Mouse (Mus musculus) olfactory bulb, adult 2 months (tissue): ENCODE results near the gene Banp. TPM values are rescaled to one million over a fixed set of nuclear protein-coding genes. Genes with fewer than 3 reads are reported as not detected.
A peak's percentile ranks its signal among the peaks of the same experiment; 100 is the strongest.

ENCODE experiments used
- H3K27ac ChIP-seq: fragments of 200-500 bp; 2 replicates; pipeline ENCODE4 v1.5.1; 2012; ENCODE audit warnings: low read depth, low read length; ENCODE audit not compliant: insufficient read depth
- H3K4me1 ChIP-seq: fragments of 200-500 bp; 2 replicates; pipeline ENCODE4 v1.6.1; 2012; ENCODE audit warnings: low read length; ENCODE audit not compliant: control insufficient read depth, insufficient read depth
- H3K4me3 ChIP-seq: fragments of 200-500 bp; 2 replicates; pipeline ENCODE4 v1.5.1; 2012; ENCODE audit warnings: mild to moderate bottlenecking, low read depth, low read length, moderate library complexity; ENCODE audit not compliant: insufficient read depth
- CTCF ChIP-seq: fragments of 200-500 bp; IDR thresholded peaks from 2 replicates; pipeline ENCODE4 v1.5.1; 2012; ENCODE audit warnings: low read depth, mild to moderate bottlenecking, low read length, moderate library complexity; ENCODE audit not compliant: insufficient read depth
- POLR2A ChIP-seq: fragments of 200-500 bp; IDR thresholded peaks from 2 replicates; pipeline ENCODE4 v1.6.1; 2012; ENCODE audit warnings: mild to moderate bottlenecking, low read depth, low read length, moderate library complexity; ENCODE audit not compliant: insufficient read depth
- WGBS: fragments of 180-500 bp; shearing (Covaris S2); methylation state at CpG from one replicate; pipeline ENCODE4 v1.1.7; 2018; 5-methylcytosine and 5-hydroxymethylcytosine counted together
- polyA plus RNA-seq: library from polyadenylated mRNA; stranded (reverse); fragments of >200 nt; gene quantifications from 2 replicates; pipeline ENCODE4 v1.2.4, GENCODE M21; 2012; ENCODE audit warnings: low replicate concordance; ENCODE audit not compliant: missing spikeins, insufficient read depth, insufficient read length

Gene Banp
- polyA plus RNA-seq, 1 experiment = not detected

GRCm38 (mm10) chr8:122035543-122035942 is 86.0 kb downstream of the Banp start:
- Histone ChIP-seq H3K4me1 (peaks cover 44% of the 10 kb centered on the region), H3K27ac (no peak overlapping the region), H3K4me3 (no peak overlapping the region)
- WGBS = 78% methylated on average over 7 of the region's 7 CpGs
- TF ChIP-seq POLR2A (no peak), CTCF (no peak)

- TF ChIP-seq CTCF (no peak), POLR2A (no peak)
- H3K4me1 ChIP-seq = peaks cover 37% of the 10 kb centered on the region
- no peak overlapping the region for H3K4me3 ChIP-seq
- 86% methylated on average over 6 of the region's 6 CpGs for WGBS
- no peak overlapping the region for H3K27ac ChIP-seq
Measured at GRCm38 (mm10) chr8:122036325-122036724, 86.8 kb downstream of the Banp start.

GRCm38 (mm10) chr8:122037279-122037678 is 87.7 kb downstream of the Banp start:
- peaks cover 31% of the 10 kb centered on the region for H3K4me1 ChIP-seq
- H3K4me3 ChIP-seq = no peak overlapping the region
- no peak overlapping the region for H3K27ac ChIP-seq
- 71% methylated on average over 7 of the region's 7 CpGs for whole genome bisulfite sequencing
- TF ChIP-seq CTCF (no peak), POLR2A (no peak)

DNA sequence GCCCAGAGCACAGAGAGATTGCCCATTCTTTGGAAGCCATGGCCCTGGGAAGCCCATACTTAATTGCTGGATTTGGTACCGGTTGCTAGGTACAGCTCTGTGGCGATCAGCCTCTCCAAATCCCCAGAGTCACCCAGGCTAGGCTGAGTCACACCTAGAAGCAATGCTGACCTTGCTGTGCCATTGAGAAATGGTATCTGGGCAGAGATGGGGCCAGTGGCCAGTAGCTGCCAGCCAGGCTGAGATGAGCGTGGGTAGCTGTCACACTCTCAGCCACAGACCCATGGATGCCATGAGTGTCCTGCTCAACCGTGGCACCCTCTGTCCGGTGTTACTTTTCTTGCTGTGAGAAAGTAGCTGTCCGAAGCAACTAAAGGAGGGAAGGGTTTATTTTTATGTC is 88.5 kb downstream of the Banp start:
- TF ChIP-seq POLR2A (no peak), CTCF (no peak)
- Histone ChIP-seq H3K4me1 (peaks cover 23% of the 10 kb centered on the region), H3K4me3 (no peak overlapping the region), H3K27ac (no peak overlapping the region)
- 81% methylated on average over 6 of the region's 6 CpGs for WGBS

DNA sequence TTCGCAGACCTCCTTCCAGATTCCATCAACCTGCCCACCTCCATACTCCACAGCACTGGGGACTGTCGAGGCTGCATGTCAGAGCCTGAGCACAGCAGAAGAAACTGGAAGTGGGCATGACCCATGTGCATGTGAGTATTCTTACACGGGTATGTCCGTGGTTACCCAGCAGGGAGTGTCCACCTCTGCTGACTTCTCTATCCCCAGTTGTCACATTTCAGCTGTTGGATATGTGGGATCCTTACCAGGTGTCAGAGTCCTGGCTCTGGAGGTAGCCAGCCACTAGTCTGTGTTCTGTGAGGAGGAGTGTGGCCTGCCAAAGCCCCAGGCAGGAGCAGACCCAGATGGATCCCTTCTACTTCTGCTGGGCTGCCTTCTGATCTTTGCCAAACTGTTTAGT is 89.9 kb downstream of the Banp start:
- Histone ChIP-seq H3K4me1 (peaks cover 23% of the 10 kb centered on the region), H3K4me3 (no peak overlapping the region), H3K27ac (no peak overlapping the region)
- TF ChIP-seq POLR2A = no peak
- TF ChIP-seq CTCF = no peak
- WGBS = 80% methylated on average over 4 of the region's 4 CpGs

GRCm38 (mm10) chr8:122047206-122047870 is 97.8 kb downstream of the Banp start:
- TF ChIP-seq CTCF = peak; percentile 45; the same call in 1 of the 2 replicates
- no peak for TF ChIP-seq POLR2A
- 51% methylated on average over 15 of the region's 15 CpGs for WGBS
- H3K4me1 ChIP-seq = no peaks in the 10 kb centered on the region; the same call in 1 of the 2 replicates
- H3K4me3 ChIP-seq = no peak overlapping the region
- no peak overlapping the region for H3K27ac ChIP-seq

DNA sequence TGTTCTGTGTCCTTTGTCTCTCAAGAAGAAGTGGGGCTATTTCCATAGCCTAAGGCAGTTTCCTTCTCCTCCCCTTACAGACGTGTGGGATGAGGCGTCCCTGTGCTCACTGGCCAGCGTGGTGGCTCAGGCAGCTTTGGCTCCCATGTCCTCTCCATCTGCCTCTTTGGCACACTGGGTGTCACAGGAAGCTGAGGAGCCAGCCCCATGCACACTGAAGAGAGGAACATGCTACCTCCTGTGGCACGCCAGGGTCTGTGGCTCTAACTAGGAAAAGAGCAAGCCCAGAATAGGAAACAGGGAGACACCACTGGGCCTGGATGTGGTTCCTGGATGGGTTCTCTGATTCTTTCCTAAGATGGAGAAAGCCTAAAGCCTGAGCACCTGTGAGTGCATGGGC is 99.7 kb downstream of the Banp start:
- Histone ChIP-seq H3K4me3 (no peak overlapping the region), H3K27ac (no peak overlapping the region), H3K4me1 (no peaks in the 10 kb centered on the region; the same call in 1 of the 2 replicates)
- 97% methylated on average over 4 of the region's 4 CpGs for whole genome bisulfite sequencing
- TF ChIP-seq POLR2A (no peak), CTCF (no peak)

DNA sequence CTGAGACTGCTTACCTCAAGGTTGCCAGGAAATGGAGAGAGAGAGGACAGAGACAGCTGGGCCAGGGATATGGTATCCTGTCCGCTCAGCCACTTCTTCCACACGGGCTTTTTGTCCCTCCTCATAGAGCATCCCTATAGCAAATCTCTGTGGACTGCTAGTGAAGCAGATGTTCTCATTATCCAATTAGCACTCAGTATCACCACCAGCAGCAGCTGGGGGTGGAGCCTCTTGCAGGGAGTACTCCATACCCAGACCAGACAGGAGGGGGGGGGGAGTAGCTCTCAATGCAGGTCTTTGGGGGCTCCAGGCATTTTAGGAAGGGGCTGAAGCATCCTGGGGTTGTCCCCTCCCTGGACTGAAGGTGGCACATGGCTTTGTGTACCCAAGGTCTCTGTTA is 100.4 kb downstream of the Banp start:
- H3K4me1 ChIP-seq = no peaks in the 10 kb centered on the region; the same call in 1 of the 2 replicates
- TF ChIP-seq CTCF (no peak), POLR2A (no peak)
- H3K4me3 ChIP-seq = no peak overlapping the region
- 87% methylated on average over 2 of the region's 2 CpGs for WGBS
- H3K27ac ChIP-seq = no peak overlapping the region

- TF ChIP-seq CTCF = no peak
- TF ChIP-seq POLR2A = no peak
- Histone ChIP-seq H3K27ac (no peak overlapping the region), H3K4me3 (no peak overlapping the region), H3K4me1 (peaks cover 6% of the 10 kb centered on the region)
- 89% methylated on average over 9 of the region's 9 CpGs for WGBS
Measured at GRCm38 (mm10) chr8:122050620-122051019, 101.1 kb downstream of the Banp start.

GRCm38 (mm10) chr8:122055321-122055720 is 105.8 kb downstream of the Banp start:
- Histone ChIP-seq H3K4me3 (no peak overlapping the region), H3K4me1 (peaks cover 13% of the 10 kb centered on the region), H3K27ac (no peak overlapping the region)
- no peak for TF ChIP-seq POLR2A
- no peak for TF ChIP-seq CTCF
- 81% methylated on average over 10 of the region's 10 CpGs for WGBS
